Mouse (Mus musculus) MN1 (cell line): Measurements from ENCODE around the gene Aoc2.

Experiments
- DNase-seq: peaks from one replicate; pipeline ENCODE4 v3.0.0-alpha.2; 2016; ENCODE audit warnings: low spot score

Aoc2 gene

GRCm38 (mm10) chr11:101324763-101325162, at the start of gene Aoc2:
Gene Aoc2, plus strand, starts transcription at chr11:101325063.
- DNase-seq, result no peak

- DNase-seq, result no peak
Measured at GRCm38 (mm10) chr11:101275309-101275708, 49.6 kb upstream of the Aoc2 start.

- DNase-seq, result no peak
Measured at GRCm38 (mm10) chr11:101276319-101277070, 48.4 kb upstream of the Aoc2 start.

GRCm38 (mm10) chr11:101277381-101278222, 47.3 kb upstream of the Aoc2 start:
- DNase-seq, result peak; percentile 59

- peak; percentile 84 for DNase-seq
Measured at GRCm38 (mm10) chr11:101278223-101279192, 46.4 kb upstream of the Aoc2 start, which contains the start of the genes Cntd1 and Coa3. Gene Cntd1, plus strand, starts transcription at chr11:101279012. Gene Coa3, minus strand, starts transcription at chr11:101279114.

GRCm38 (mm10) chr11:101279193-101279569, 45.7 kb upstream of the Aoc2 start:
- DNase-seq, result no peak

GRCm38 (mm10) chr11:101280837-101281236, 44.0 kb upstream of the Aoc2 start:
- DNase-seq, result no peak

GRCm38 (mm10) chr11:101282896-101283295, 42.0 kb upstream of the Aoc2 start:
- no peak for DNase-seq

- no peak for DNase-seq
Measured at GRCm38 (mm10) chr11:101283805-101284204, 41.1 kb upstream of the Aoc2 start.

- DNase-seq, result peak; percentile 20
Measured at GRCm38 (mm10) chr11:101287306-101287705, 37.6 kb upstream of the Aoc2 start.

GRCm38 (mm10) chr11:101291231-101291630, 33.6 kb upstream of the Aoc2 start:
- no peak for DNase-seq

GRCm38 (mm10) chr11:101295191-101295590, 29.7 kb upstream of the Aoc2 start:
- DNase-seq, result no peak

GRCm38 (mm10) chr11:101300881-101301280, 24.0 kb upstream of the Aoc2 start:
- DNase-seq, result no peak

GRCm38 (mm10) chr11:101301299-101302003, 23.4 kb upstream of the Aoc2 start:
- no peak for DNase-seq

GRCm38 (mm10) chr11:101302004-101302798, 22.7 kb upstream of the Aoc2 start, which contains the start of gene Becn1:
Gene Becn1, minus strand, starts transcription at chr11:101302286.
- DNase-seq, result peak; percentile 95

- DNase-seq, result no peak
Measured at GRCm38 (mm10) chr11:101307744-101308143, 17.1 kb upstream of the Aoc2 start.

GRCm38 (mm10) chr11:101311083-101311482, 13.8 kb upstream of the Aoc2 start:
- no peak for DNase-seq

- DNase-seq, result no peak
Measured at GRCm38 (mm10) chr11:101312150-101312549, 12.7 kb upstream of the Aoc2 start.

GRCm38 (mm10) chr11:101314567-101314966, 10.3 kb upstream of the Aoc2 start:
- DNase-seq, result no peak

- DNase-seq, result no peak
Measured at GRCm38 (mm10) chr11:101315082-101315650, 9.7 kb upstream of the Aoc2 start.
